Mouse (Mus musculus) limb, embryonic 11.5 days (tissue): ENCODE measurements at regions not wholly inside any gene's neighbourhood (a gene's known extent, or its start where the extent isn't known, plus 50 kb on each side); places are given as distances from the start of the nearest gene placed in this dataset.
A peak's percentile ranks its signal among the peaks of the same experiment; 100 is the strongest.

Experiments used
- ATAC-seq: fragments of 200-750 bp; cut with Nextera tagmentation; 2 replicates; pipeline ENCODE4 v1.8.0; 2017; ENCODE audit warnings: low read depth; ENCODE audit not compliant: insufficient number of reproducible peaks, low FRiP score, low TSS enrichment
- DNase-seq: peaks from one replicate; pipeline ENCODE4 v3.0.0-alpha.2; 2015; ENCODE audit warnings: low spot score
- H3K27ac ChIP-seq: fragments of 300-500 bp; sonication (generic); replicated peaks from 2 replicates; pipeline ENCODE4 v1.5.1; 2014; ENCODE audit warnings: low read depth, mild to moderate bottlenecking, low read length
- H3K27me3 ChIP-seq: fragments of 300-500 bp; sonication (generic); 2 replicates; pipeline ENCODE4 v1.6.1; 2014; ENCODE audit warnings: mild to moderate bottlenecking, low read length, mixed read lengths; ENCODE audit not compliant: control insufficient read depth, insufficient read depth
- H3K36me3 ChIP-seq: fragments of 300-500 bp; sonication (generic); 2 replicates; pipeline ENCODE4 v1.6.1; 2014; ENCODE audit warnings: mild to moderate bottlenecking, low read length, moderate library complexity, mixed read lengths; ENCODE audit not compliant: control insufficient read depth, insufficient read depth
- H3K4me1 ChIP-seq: fragments of 300-500 bp; sonication (generic); 2 replicates; pipeline ENCODE4 v1.6.1; 2014; ENCODE audit warnings: low read length, mixed read lengths; ENCODE audit not compliant: control insufficient read depth, insufficient read depth
- H3K4me2 ChIP-seq: fragments of 300-500 bp; sonication (generic); 2 replicates; pipeline ENCODE4 v1.6.1; 2014; ENCODE audit warnings: low read depth, mild to moderate bottlenecking, moderate library complexity; ENCODE audit not compliant: severe bottlenecking
- H3K4me3 ChIP-seq: fragments of 300-500 bp; sonication (generic); 2 replicates; pipeline ENCODE4 v1.5.1; 2014; ENCODE audit warnings: low read depth, low read length
- H3K9ac ChIP-seq: fragments of 300-500 bp; sonication (generic); 2 replicates; pipeline ENCODE4 v1.6.1; 2014; ENCODE audit warnings: mild to moderate bottlenecking, low read length
- H3K9me3 ChIP-seq: fragments of 300-500 bp; sonication (generic); 2 replicates; pipeline ENCODE4 v1.6.1; 2016; ENCODE audit warnings: low read length; ENCODE audit not compliant: control insufficient read depth
- WGBS: fragments of 180-500 bp; shearing (Covaris S2); extraction: QIAGEN DNeasy Blood & Tissue Kit; methylation state at CpG from one replicate; pipeline ENCODE4 v1.1.7; 2014; 5-methylcytosine and 5-hydroxymethylcytosine counted together

DNA sequence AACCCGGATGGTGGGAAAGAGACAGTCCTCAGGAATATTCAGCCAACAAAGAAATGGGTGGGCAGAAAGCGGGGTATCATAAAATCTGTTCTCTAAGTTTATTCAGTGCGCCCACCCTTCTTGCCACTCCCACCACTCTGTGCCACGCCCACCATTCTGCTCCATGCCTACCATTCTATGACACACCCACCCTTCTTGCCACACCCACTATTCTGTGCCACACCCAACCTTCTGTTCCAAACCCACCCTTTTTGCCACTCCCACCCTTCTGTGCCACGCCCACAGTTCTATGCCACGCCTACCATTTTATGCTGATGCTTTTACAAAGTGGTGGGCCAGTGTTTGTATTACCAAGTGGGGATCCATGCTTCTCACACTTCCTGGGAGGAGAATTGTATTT, 404.3 kb downstream of the Cbln4 start:
- Histone ChIP-seq H3K36me3 (no peaks in the 10 kb centered on the region), H3K9ac (no peak overlapping the region), H3K4me3 (no peak overlapping the region), H3K9me3 (no peaks in the 10 kb centered on the region), H3K4me2 (no peak overlapping the region), H3K27ac (no peak overlapping the region; the same call in 1 of the 2 replicates), H3K4me1 (peaks cover 29% of the 10 kb centered on the region), H3K27me3 (no peaks in the 10 kb centered on the region)
- no peak for ATAC-seq
- no peak for DNase-seq
- WGBS: 93% methylated on average over 6 of the region's 6 CpGs

DNA sequence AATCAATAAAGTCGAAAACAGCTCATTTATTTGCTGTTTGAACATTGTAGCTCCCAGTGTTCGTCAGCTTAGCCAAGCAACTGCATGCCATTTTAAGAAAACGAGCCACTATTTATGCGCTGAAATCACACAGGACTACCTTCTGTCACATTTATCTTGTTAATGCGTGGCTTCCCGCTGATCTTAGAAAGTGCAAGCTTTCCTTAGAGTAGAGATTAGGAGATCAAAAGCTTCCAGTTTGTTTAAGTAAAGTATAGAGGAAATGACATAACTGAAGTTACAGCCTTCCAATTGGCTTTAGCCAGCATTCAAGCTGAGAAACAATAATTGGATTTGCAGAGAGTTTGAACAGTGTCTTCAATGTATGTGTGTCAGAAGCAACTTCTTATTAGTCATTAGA, 406.4 kb downstream of the Cbln4 start:
- Histone ChIP-seq H3K9ac (no peak overlapping the region), H3K27ac (no peak overlapping the region), H3K9me3 (no peaks in the 10 kb centered on the region), H3K36me3 (no peaks in the 10 kb centered on the region), H3K4me2 (no peak overlapping the region), H3K4me1 (peaks cover 33% of the 10 kb centered on the region), H3K4me3 (no peak overlapping the region), H3K27me3 (no peaks in the 10 kb centered on the region)
- WGBS: 18% methylated on average over 6 of the region's 6 CpGs
- ATAC-seq (no peak), DNase-seq (no peak)

DNA sequence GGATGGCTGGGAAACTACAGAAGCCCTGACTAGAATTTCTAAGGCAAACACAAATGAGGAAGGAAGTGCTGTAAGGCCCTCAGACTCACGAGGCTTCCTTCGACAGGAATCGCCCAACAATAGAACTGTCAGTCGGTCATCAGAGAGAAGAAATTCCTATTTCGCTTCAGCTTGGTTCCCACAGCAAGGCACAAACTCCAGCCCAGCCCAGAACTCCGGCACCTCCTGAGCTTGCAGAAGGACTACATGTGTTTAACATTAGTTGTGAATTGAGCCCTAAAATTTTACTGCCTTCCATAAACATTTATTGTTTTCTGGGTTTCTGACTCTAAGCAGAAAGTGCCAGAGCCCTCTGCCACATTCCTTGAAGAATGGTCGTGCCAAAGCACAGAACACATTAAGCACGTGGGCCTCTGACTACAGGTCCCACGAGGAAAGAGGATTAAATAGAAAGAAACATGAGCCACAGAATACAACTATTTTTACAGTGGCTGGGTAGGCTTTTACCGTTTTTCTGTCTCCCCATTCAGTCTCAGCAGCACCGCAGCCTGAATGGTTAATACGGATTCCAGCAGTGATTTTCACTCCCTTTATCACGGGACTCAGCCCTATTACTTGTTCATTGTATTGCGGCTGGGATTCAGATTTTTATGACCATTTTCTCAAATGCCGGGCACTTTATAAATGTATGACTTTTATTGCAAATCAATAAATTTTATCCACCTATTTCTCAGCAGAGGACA, 409.7 kb downstream of the Cbln4 start:
- DNase-seq (peak; percentile 74), ATAC-seq (peak; percentile 89)
- H3K9ac ChIP-seq: no peak overlapping the region
- peaks cover 28% of the 10 kb centered on the region for H3K4me1 ChIP-seq
- no peaks in the 10 kb centered on the region for H3K27me3 ChIP-seq
- no peaks in the 10 kb centered on the region for H3K36me3 ChIP-seq
- no peaks in the 10 kb centered on the region for H3K9me3 ChIP-seq
- no peak overlapping the region for H3K4me3 ChIP-seq
- WGBS: 10% methylated on average over 15 of the region's 15 CpGs
- H3K27ac ChIP-seq: peak overlapping the region; percentile 77
- no peak overlapping the region for H3K4me2 ChIP-seq

DNA sequence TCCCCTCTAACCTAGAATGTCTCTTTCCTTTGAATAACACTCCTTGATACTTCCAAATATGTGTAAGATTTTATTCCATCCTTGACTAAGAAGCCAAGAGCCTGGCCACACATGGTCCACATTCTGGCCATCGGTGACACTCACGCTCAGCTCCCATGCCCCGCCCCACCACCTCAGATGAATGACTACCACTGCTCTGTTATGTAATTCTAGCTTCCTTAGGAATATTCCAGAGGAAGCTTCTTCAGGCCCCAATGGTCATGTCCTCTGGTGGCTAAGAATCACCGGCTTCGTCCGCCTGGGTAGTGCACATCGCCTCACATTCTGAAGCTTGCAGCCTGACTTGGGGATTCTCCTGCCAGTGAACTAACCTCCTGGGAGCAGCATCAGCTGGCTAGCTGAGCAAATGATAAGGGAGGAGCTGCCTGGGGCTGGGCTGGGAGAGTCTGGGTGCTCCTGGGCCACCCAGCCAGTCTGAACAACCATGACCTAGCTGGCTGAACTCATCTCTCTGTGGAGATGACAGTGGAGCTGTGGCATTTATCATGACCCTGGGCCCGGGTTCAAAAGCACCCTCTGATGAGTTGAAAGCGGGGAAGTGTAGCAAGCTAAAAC, 413.1 kb downstream of the Cbln4 start:
- no peaks in the 10 kb centered on the region for H3K9me3 ChIP-seq
- WGBS: 90% methylated on average over 9 of the region's 9 CpGs
- H3K4me2 ChIP-seq: no peak overlapping the region
- DNase-seq (no peak), ATAC-seq (no peak)
- H3K4me1 ChIP-seq: peaks cover 19% of the 10 kb centered on the region; the same call in 1 of the 2 replicates
- no peak overlapping the region for H3K4me3 ChIP-seq
- no peak overlapping the region for H3K9ac ChIP-seq
- no peaks in the 10 kb centered on the region for H3K27me3 ChIP-seq
- no peaks in the 10 kb centered on the region for H3K36me3 ChIP-seq
- no peak overlapping the region for H3K27ac ChIP-seq

DNA sequence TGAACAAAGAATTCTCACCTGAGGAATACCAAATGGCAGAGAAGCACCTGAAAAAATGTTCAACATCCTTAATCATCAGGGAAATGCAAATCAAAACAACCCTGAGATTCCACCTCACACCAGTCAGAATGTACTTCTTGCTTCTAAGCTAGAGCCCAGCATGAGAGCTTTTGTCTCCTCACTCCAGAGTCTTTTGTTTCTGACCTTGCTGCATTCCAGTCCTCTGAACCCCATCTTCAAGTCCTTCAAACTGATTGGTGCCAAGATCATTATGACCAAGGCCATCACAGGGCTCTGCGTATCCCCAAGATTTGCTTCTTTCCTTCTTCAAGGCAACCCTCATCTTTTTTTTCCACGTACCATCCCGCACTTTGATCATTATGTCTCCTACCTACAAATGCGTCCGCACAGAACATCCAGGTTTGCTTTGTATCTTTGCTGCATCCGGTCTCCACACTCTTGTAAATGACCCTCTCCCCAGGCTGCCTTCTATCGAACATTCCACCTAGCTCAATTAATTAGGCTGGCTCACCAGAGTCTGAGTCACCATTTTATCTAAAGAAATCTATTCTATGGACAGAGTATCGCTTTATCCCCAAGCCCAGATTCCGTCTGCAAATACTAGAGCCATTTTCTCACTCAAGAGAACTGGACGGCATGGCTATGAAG, 414.9 kb downstream of the Cbln4 start:
- Histone ChIP-seq H3K9ac (no peak overlapping the region), H3K4me2 (no peak overlapping the region), H3K36me3 (no peaks in the 10 kb centered on the region), H3K4me1 (0 out of 2 replicates have a peak, but pooled peaks cover 6% of the 10 kb centered on the region), H3K4me3 (no peak overlapping the region), H3K27me3 (no peaks in the 10 kb centered on the region), H3K9me3 (no peaks in the 10 kb centered on the region), H3K27ac (no peak overlapping the region)
- WGBS: 92% methylated on average over 10 of the region's 10 CpGs
- ATAC-seq (no peak), DNase-seq (no peak)

DNA sequence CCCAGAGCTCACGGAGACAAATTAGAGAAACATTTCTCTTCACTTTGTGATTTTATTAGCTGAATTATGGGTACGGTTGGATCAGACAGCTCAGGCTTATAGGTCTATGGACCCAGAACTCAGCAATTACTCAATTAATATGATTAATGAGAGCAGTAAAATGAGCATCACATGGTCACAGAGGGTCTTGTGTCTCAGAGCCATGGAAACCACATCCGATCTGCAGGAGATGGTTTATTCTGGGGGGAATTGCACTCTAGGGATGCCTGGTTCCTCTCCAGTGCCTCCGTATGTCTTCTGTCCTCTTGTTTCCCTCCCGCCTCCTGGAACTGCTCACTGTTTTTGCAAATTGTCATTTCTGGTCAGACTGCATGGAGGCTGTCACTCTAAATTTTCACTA, 422.6 kb downstream of the Cbln4 start:
- no peak overlapping the region for H3K9ac ChIP-seq
- no peak overlapping the region for H3K27ac ChIP-seq
- ATAC-seq (no peak), DNase-seq (no peak)
- H3K27me3 ChIP-seq: no peaks in the 10 kb centered on the region
- H3K36me3 ChIP-seq: no peaks in the 10 kb centered on the region
- no peak overlapping the region for H3K4me2 ChIP-seq
- H3K4me1 ChIP-seq: no peaks in the 10 kb centered on the region
- WGBS: 61% methylated on average over 5 of the region's 5 CpGs
- no peak overlapping the region for H3K4me3 ChIP-seq
- no peaks in the 10 kb centered on the region for H3K9me3 ChIP-seq

DNA sequence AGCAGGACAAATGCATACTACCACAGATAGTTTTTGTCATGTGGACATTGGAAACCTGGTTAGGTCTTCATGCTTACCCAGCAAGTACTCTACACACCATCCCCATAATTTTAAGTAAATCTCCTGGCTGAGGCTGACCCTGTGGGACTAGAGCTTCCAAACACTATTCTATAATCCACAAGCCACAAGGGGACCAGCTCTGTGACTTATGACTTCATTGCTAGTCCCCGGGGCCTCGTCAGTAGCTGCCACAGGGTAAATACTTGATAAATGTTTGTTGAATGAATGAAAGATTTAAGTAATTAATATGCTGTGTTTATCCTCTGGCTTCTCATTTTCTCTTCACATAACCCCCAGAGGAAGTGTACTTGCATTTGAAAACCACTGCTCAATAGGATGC, 423.0 kb downstream of the Cbln4 start:
- DNase-seq: no peak

DNA sequence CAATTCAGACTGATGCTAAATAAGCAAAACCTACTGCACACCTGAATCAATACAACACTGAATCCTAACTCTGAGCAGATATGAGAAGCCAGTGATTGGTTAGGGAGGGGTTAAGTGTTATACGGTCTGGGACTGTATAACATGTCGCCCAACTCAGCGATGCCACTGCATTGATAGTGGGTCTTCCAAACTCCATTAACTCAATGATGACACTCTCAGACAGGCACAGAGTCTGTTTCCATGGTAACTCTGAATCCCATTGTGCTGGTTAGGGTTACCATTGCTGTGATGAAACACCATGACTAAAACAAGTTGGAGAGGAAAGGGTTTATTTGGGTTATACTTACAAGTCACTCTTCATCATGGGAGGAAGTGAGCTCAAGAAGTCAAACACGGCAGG, 424.5 kb downstream of the Cbln4 start:
- Histone ChIP-seq H3K4me2 (no peak overlapping the region), H3K27me3 (no peaks in the 10 kb centered on the region), H3K4me1 (no peaks in the 10 kb centered on the region), H3K9me3 (no peaks in the 10 kb centered on the region), H3K27ac (no peak overlapping the region), H3K4me3 (no peak overlapping the region), H3K9ac (no peak overlapping the region), H3K36me3 (no peaks in the 10 kb centered on the region)
- DNase-seq: no peak
- no peak for ATAC-seq
- WGBS: 92% methylated on average over 4 of the region's 4 CpGs

More for the DNA sequence above, 423.0 kb downstream of the Cbln4 start:
- Histone ChIP-seq H3K9me3 (no peaks in the 10 kb centered on the region), H3K27ac (no peak overlapping the region), H3K4me1 (no peaks in the 10 kb centered on the region), H3K27me3 (no peaks in the 10 kb centered on the region), H3K36me3 (no peaks in the 10 kb centered on the region), H3K4me3 (no peak overlapping the region), H3K4me2 (no peak overlapping the region), H3K9ac (no peak overlapping the region)
- no peak for ATAC-seq
- WGBS: 59% methylated on average over 2 of the region's 2 CpGs
